Mouse (Mus musculus) CH12.LX (cell line): ENCODE measurements at regions not wholly inside any gene's neighbourhood (a gene's known extent, or its start where the extent isn't known, plus 50 kb on each side); places are given as distances from the start of the nearest gene placed in this dataset.

Experiments
- CHD1 ChIP-seq: IDR thresholded peaks from 2 replicates; pipeline ENCODE4 v1.6.1; 2012; ENCODE audit warnings: low read depth, low read length, improper control_type of control experiment, inconsistent platforms
- CTCF ChIP-seq, 2 experiments: IDR thresholded peaks in 1 of 2; conservative IDR thresholded peaks in 1 of 2; 2 replicates each; pipeline ENCODE4 v1.5.1; 2011 to 2012; ENCODE audit warnings: low read depth in 2 of 2, low read length in 2 of 2, improper control_type of control experiment in 1 of 2, inconsistent platforms in 1 of 2, mild to moderate bottlenecking in 1 of 2, moderate library complexity in 1 of 2
- EP300 ChIP-seq: IDR thresholded peaks from 2 replicates; pipeline ENCODE4 v1.6.1; 2011; ENCODE audit warnings: low read length, improper control_type of control experiment
- ETS1 ChIP-seq: conservative IDR thresholded peaks from 2 replicates; pipeline ENCODE4 v1.6.1; 2012; ENCODE audit warnings: low read depth, mild to moderate bottlenecking, inconsistent platforms, low read length, improper control_type of control experiment, moderate library complexity
- MYC ChIP-seq: IDR thresholded peaks from 2 replicates; pipeline ENCODE4 v1.6.1; 2011; ENCODE audit warnings: low read depth, mild to moderate bottlenecking, improper control_type of control experiment, low read length
- POLR2A ChIP-seq: IDR thresholded peaks from 2 replicates; pipeline ENCODE4 v1.6.1; 2011; ENCODE audit warnings: low read depth, mild to moderate bottlenecking, improper control_type of control experiment, low read length
- RCOR1 ChIP-seq: conservative IDR thresholded peaks from 2 replicates; pipeline ENCODE4 v1.6.1; 2012; ENCODE audit warnings: low read depth, mild to moderate bottlenecking, inconsistent platforms, low read length, improper control_type of control experiment
- SMC3 ChIP-seq: IDR thresholded peaks from 2 replicates; pipeline ENCODE4 v1.6.1; 2011; ENCODE audit warnings: low read depth, low read length, improper control_type of control experiment
- TCF12 ChIP-seq: IDR thresholded peaks from 2 replicates; pipeline ENCODE4 v1.6.1; 2014; ENCODE audit warnings: low read depth, mild to moderate bottlenecking, inconsistent platforms, low read length, improper control_type of control experiment
- USF1 ChIP-seq: IDR thresholded peaks from 2 replicates; pipeline ENCODE4 v1.6.1; 2014; ENCODE audit warnings: low read depth, mild to moderate bottlenecking, inconsistent platforms, low read length, improper control_type of control experiment
- ZC3H11A ChIP-seq: IDR thresholded peaks from 2 replicates; pipeline ENCODE4 v1.6.1; 2012; ENCODE audit warnings: low read depth, mild to moderate bottlenecking, inconsistent platforms, low read length, improper control_type of control experiment
- ZKSCAN1 ChIP-seq: IDR thresholded peaks from 2 replicates; pipeline ENCODE4 v1.6.1; 2012; ENCODE audit warnings: low read depth, inconsistent platforms, low read length, improper control_type of control experiment, borderline replicate concordance

- TF ChIP-seq ZKSCAN1 (no peak), CTCF (conservative IDR thresholded peaks at IDR 0.05 in 1 of 2, IDR thresholded peaks at IDR 0.05 in 1 of 2; ENCODE audit: low read depth in 2 of 2, low read length in 2 of 2) (no peak), TCF12 (no peak), ZC3H11A (no peak), SMC3 (no peak), USF1 (no peak), POLR2A (no peak), CHD1 (no peak), ETS1 (no peak), EP300 (no peak), MYC (no peak), RCOR1 (no peak)
Observed at GRCm38 (mm10) chr3:147121826-147122225, 269.7 kb downstream of the Ttll7 start.
